Mouse (Mus musculus): ENCODE data around the gene Btg2.

Btg2 gene

DNA sequence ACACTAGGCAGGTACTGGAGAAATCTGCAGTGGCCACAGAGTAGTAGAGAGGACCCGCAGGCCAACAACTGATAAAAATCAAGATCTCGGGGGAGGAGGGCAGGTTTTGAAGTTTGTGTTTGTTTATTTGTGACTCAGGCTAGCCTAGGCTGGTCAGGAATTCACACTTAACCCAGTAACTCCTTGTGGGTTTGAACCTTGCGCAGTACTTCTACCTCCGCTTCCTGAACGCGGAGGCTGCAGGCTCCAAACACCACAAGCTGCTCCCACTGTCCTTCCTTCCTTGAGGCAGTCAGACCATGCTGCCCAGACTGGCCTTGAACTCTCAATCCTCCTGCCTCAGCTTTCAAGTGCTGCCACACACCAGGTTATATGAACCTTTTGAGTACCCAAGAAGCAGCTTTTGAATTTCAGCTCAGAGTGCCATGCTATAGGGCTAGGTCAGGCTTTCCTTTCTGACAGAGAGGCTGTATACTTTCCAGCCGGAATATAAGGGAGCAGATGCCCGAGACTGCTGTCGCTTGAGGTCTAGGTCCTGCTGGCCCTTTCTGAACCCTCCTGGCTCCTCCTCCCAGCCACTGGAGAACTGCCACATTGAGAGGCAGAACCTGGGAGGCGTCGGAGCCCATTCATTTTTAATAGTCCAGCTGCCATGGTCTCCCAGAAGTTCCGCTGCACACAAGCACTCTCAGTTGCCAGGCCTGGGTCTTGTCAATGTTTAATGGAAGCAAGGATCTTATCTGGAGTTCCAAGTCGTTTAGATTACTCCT lies 19.2 kb upstream of the Btg2 start:
- no peak for DNase-seq (ENCODE audit: low spot score in 2 of 2)

- no peak for DNase-seq (ENCODE audit: low spot score in 2 of 2)
These were observed 18.3 kb upstream of the Btg2 start for GRCm38 (mm10) chr1:134097080-134097855.

- DNase-seq (ENCODE audit: low spot score in 2 of 2), result no peak
These were observed 17.5 kb upstream of the Btg2 start for GRCm38 (mm10) chr1:134096264-134096934.

GRCm38 (mm10) chr1:134095721-134096120 lies 16.8 kb upstream of the Btg2 start:
- no peak for DNase-seq (ENCODE audit: low spot score in 2 of 2)

- DNase-seq (ENCODE audit: low spot score in 2 of 2), result no peak
These were observed 16.2 kb upstream of the Btg2 start for GRCm38 (mm10) chr1:134095033-134095612.

GRCm38 (mm10) chr1:134093771-134094526 lies 15.0 kb upstream of the Btg2 start:
- no peak for DNase-seq (ENCODE audit: low spot score in 2 of 2)

GRCm38 (mm10) chr1:134092852-134093770 lies 14.2 kb upstream of the Btg2 start:
- DNase-seq (ENCODE audit: low spot score in 2 of 2), result peak; percentile 78 to 79

DNA sequence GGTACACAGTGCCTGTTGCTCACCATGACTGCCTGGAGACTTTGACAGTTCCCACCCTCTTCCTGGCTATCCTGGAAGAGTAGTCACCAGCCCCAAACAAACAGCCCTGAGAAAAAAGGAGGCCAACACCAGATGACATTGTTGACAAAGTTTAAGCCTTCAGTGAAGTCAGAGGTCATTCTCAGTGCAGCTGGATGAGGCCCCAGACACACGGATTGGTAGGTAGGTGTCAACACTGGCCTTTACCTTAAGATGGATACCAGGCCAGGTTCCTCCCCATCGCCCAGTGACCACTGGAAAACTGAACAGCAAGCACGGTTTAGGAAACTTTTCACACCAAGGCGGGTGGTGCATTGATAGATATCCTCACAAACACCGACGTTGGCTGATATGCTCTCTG lies 13.4 kb upstream of the Btg2 start:
- no peak for DNase-seq (ENCODE audit: low spot score in 2 of 2)

DNA sequence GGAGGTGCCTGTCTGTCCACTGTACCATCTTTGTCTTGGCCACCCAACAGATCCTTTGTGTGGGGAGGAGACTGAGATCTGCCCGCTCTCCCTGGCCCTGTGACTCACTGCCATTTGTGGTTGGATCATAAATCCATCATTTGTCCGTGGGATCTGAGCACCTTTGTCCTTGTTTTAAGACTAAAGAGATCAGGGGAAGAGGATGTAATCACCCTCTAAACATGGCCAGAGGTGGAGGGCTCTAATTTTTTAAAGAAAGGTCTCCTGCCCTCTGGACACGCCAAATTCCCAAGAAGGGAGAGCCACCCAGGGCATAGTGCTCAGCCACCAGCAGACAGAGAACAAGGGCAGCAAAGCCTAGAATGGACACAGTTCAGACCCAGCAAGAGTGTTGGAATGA lies 12.9 kb upstream of the Btg2 start:
- DNase-seq (ENCODE audit: low spot score in 2 of 2), result no peak

DNA sequence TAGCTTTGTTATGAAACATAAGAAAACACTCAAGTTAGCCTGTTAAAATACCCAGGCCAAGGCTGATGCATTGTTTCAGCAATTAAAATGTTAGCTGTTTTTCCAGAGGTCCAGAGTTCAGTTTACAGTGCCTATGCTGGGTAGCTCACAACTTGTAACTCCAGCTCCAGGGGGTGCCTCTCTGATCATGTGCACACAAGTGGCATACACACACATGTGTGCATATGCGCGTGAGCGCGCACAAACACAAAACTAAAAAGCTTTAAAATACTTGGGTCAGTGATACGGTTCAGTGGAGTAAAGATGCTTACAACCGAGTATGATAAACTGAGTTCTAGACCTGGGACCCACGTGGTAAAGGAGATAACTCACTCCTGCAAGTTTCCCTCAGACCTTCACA lies 10.2 kb upstream of the Btg2 start:
- DNase-seq (ENCODE audit: low spot score in 2 of 2), result no peak

GRCm38 (mm10) chr1:134086811-134087398 lies 8.0 kb upstream of the Btg2 start:
- DNase-seq (ENCODE audit: low spot score in 2 of 2), result no peak

DNA sequence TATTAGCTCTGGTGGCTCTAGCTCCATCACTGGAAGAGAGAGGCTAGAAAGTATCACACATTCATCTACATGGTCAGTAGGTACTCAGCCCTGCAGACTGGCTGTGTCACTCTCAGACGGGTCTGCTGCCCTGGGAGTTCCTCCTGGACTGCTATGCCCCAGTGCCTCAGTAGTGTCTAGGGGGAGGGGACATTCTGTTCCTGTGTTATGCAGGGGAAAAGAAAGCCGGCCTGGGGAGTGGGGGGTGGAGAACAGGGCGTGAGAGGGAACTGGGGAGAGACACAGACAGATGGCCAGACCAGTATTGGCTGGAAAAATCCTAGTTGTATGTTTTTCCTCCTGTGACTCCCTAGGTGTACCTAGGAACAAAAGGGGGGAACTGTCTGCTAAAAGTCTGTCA lies 7.1 kb upstream of the Btg2 start:
- no peak for DNase-seq (ENCODE audit: low spot score in 2 of 2)

- DNase-seq (ENCODE audit: low spot score in 2 of 2), result no peak
These were observed 5.2 kb upstream of the Btg2 start for GRCm38 (mm10) chr1:134084128-134084527.

DNA sequence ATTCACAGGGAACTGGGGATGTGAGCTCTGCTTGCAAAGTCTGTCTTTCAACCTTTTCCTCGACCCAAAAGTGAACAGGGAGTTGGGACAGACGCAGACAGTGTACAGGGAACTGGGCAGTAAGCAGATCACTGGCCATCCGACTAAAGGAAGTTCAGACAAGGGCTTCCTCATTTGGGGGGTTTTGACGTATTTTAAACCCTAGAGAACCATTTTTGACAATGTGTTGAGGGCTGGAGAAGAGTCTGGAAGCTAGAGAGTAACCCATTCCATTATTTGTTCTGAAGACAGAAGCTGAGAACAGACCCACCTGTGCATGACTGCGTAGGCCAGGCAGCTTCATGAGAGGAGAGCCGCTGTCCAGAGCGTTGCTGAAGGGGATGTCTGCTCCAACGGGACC lies 4.8 kb upstream of the Btg2 start:
- no peak for DNase-seq (ENCODE audit: low spot score in 2 of 2)

GRCm38 (mm10) chr1:134082987-134083516 lies 4.1 kb upstream of the Btg2 start:
- peak in 1 of 2 experiments; percentile 27 for DNase-seq (ENCODE audit: low spot score in 2 of 2)

DNA sequence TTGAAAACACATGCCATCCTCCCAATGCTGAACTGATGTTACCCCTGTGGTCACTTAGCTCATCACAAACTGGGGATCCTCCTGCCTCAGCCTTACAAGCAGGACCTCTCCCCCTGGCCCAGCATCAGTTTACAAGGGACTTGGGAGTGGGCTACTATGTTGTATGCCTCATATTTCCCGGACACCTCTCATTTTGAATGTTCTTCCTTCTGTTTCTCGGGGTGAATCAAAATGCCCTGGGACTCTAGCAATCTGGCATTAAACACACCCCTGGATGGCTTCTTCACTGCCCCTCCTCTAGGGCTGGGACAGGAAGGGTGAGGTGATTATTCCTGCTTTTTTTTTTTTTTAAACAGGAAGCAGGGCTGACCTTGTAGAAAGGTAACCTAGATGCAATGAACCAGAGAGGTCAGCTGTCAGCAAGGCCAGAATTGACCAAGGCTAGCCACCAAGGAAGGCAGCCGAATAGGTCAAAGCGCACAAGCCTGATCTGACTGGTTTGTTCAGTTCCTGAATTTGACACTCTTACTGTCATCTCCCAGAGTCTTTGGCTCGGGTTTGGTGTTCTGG lies 2.0 kb upstream of the Btg2 start:
- DNase-seq (ENCODE audit: low spot score in 2 of 2), result no peak

DNA sequence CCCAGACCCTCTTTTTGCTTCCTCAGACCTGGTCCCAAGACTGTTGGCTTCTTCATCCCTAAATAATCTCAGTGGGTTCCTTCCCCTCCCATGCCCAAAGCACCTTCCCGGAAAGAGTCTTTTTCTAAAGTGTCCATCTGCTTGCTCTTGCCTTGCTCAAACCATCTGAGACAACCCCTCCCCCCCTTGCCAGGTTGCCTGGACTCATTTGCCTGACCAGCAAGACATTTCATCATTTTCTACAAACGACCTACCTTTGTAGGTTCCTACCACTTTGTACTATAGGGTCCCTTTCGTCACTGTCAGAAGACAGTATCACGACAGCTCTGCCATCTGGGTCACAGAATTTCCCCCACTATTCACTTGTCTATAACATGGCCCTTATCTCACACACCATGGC lies 1.5 kb upstream of the Btg2 start:
- DNase-seq (ENCODE audit: low spot score in 2 of 2), result no peak

DNA sequence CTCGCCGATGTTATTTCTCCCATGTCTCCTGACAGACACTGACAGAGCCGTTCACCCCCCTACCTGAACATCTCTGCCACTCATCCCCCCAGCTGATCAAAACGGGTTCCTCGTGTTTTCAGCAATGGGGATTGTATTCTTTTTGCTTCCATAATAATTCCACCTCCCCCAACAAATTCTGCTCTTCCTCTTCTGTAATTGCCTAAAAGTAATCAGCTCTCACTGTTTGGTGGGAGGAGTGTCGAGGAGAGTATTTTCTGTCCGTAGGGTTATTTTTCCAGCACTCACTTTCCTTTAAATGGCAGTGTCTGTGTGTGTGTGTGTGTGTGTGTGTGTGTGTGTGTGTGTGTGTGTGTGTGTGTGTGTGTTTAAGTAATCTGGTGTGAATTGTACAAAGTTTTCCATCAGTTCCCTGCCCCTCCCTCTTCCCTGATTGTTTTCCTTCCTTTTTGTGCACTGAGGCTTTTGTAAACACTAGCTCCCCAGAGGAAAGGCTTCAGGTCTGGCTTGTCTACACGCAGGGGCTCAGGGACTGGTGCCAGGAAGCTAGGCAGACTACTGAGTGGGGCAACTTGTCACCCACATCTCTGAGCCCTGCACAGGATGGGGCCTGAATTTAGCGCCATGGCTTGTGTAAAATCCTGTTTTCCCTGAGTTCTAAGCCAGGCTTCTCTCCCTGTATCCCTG lies 700 bp upstream of the Btg2 start:
- no peak for DNase-seq (ENCODE audit: low spot score in 2 of 2)
